Mouse (Mus musculus): ENCODE measurements around the gene Zmynd15.

The Zmynd15 gene

GRCm38 (mm10) chr11:70504970-70505369, 45.7 kb downstream of the Zmynd15 start, which contains the start of gene Tm4sf5:
Tm4sf5 (plus strand) TSS chr11:70505244.
- no peak for DNase-seq (ENCODE audit: low spot score in 2 of 2)

GRCm38 (mm10) chr11:70506385-70506784, 47.2 kb downstream of the Zmynd15 start:
- DNase-seq (ENCODE audit: low spot score in 2 of 2), result peak; percentile 36 to 58

DNA sequence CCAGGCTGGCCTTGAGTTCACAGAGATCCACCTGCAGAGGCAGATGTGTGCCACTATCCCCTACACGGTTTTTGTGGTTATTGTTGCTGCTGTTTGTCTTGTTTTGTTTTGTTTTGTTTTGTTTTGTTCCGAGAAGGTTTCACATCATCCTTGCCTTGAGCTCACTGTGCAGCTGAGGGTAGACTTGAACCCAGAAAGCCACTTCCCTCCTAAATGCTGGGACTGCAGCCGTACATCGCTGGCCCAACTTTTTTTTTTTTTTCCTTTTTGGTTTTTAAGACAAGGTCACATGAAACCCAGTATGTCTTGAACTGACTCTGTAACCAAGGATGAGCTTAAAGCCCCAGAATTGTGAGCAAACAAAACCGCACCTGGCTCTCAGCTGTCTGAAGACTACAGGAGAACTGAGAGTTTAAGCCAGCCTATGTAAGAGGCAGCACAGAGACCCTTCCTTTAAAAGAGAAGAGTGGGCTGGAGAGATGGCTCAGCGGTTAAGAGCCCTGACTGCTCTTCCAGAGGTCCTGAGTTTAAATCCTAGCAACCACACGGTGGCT, 47.8 kb downstream of the Zmynd15 start:
- DNase-seq (ENCODE audit: low spot score in 2 of 2), result no peak

DNA sequence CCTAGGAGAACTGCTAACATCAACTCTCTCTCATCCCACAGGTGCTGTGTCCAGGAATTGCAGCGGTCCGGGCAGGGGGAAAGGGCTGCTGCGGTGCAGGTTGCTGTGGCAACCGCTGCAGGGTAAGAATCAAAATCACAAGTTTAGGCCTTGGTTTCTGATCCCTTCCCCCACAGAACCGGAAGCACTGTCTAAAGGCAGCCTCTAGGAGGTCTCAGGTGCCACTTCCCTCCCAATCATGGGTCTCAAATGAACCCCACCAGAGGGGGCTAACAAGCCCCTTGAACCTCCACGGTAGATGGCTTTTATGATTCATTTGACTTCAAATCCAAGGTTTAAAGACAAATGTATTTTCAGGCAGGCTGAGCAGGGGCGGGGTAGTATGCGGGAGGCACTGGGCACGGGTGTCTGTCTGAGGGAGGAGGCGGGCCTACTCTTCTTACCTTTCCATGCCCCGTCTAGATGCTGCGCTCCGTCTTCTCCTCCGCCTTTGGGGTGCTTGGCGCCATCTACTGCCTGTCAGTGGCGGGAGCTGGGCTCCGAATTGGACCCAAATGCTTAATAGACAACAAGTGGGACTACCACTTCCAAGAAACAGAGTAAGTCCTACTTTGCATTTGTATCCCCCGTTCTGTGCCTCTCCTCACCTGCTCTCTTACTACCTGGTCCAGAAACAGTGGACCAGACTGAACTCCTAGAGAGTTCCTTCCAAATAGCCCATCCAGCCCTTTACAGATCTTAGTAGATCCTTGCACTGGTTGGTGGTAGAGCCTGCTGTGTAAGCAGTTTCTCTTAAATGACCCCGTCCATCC, 50.7 kb downstream of the Zmynd15 start:
- DNase-seq (ENCODE audit: low spot score in 2 of 2), result peak in 1 of 2 experiments; percentile 36

GRCm38 (mm10) chr11:70511242-70511641, 52.0 kb downstream of the Zmynd15 start:
- no peak for DNase-seq (ENCODE audit: low spot score in 2 of 2)

GRCm38 (mm10) chr11:70511825-70512224, 52.6 kb downstream of the Zmynd15 start:
- DNase-seq (ENCODE audit: low spot score in 2 of 2), result no peak

- no peak for DNase-seq (ENCODE audit: low spot score in 2 of 2)
Observed at GRCm38 (mm10) chr11:70512709-70513342, 53.6 kb downstream of the Zmynd15 start.

- no peak for DNase-seq (ENCODE audit: low spot score in 2 of 2)
Observed at GRCm38 (mm10) chr11:70513520-70513919, 54.3 kb downstream of the Zmynd15 start.

DNA sequence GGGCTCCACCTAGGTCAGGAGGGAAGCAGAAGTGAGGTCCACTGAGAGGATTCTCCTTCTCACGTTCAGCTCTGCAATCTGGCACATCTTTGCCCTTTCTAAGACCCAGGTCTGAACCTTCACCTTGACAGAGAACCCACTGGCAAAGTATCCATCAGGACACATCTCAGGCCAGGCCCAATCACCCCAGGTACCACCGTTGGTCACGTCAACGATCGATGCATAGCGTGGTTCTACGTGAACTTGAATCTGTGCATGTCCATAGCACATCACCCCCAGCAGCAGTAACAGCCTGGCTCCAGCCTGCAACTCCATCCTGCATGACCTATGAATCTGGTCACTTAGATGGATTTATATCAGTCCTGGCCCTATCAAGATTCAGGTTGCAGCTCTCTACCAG, 55.1 kb downstream of the Zmynd15 start, which contains the start of gene Vmo1:
Gene Vmo1, minus strand, starts transcription at position 329 of the 400 bp plus-strand sequence.
- DNase-seq (ENCODE audit: low spot score in 2 of 2), result no peak

Data from cerebellum, postnatal 4 days (tissue).